Mouse (Mus musculus) urinary bladder, postnatal 10 days (tissue): Measurements from ENCODE around the gene Vmn2r33.
"Not testable (repeated sequence)": the region's sequence is repeated elsewhere in the genome, so short reads cannot be mapped to it uniquely, and the experiment has no call there.

ENCODE experiments used
- DNase-seq: peaks from one replicate; pipeline ENCODE4 v3.0.0; 2022; ENCODE audit warnings: low spot score

The Vmn2r33 gene

DNA sequence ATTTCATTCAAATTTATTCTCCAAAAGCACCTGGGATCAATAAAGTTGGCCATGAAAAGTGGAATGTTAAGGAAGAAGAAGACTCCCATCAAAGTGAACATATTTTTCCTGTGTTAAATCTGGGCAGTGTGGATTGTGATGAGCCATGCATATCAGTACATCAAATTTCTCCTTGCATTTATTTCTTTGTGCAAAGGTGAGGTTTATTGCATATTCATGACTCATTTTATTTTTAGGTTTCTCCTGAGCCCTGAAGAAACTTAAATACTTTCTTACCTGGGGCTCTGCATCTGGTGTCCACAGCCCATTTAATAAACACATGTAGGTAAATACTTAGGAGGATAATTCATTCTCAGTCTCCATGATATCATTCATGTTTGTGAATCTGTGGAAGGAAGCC lies at the start of gene Vmn2r33:
Gene Vmn2r33, minus strand, starts transcription at position 101 of the 400 bp plus-strand sequence.
- not testable (repeated sequence) for DNase-seq
